Mouse (Mus musculus) midbrain, embryonic 16.5 days (tissue): ENCODE data around the gene Plekhm3. TPM values are rescaled to one million over a fixed set of nuclear protein-coding genes. Genes with fewer than 3 reads are reported as not detected.

Experiments
- ATAC-seq: fragments of 200-750 bp; cut with Nextera tagmentation; 2 replicates; pipeline ENCODE4 v1.8.0; 2017; ENCODE audit warnings: moderate TSS enrichment
- H3K27ac ChIP-seq: fragments of 300-500 bp; sonication (generic); 2 replicates; pipeline ENCODE4 v1.5.1; 2014; ENCODE audit warnings: mild to moderate bottlenecking, low read length, mixed read lengths
- H3K27me3 ChIP-seq: fragments of 300-500 bp; sonication (generic); 2 replicates; pipeline ENCODE4 v1.6.1; 2014; ENCODE audit warnings: low read depth, low read length, mixed read lengths; ENCODE audit not compliant: control insufficient read depth, insufficient read depth
- H3K36me3 ChIP-seq: fragments of 300-500 bp; sonication (generic); 2 replicates; pipeline ENCODE4 v1.6.1; 2014; ENCODE audit warnings: mild to moderate bottlenecking, low read length, moderate library complexity, mixed read lengths; ENCODE audit not compliant: control insufficient read depth, insufficient read depth
- H3K4me1 ChIP-seq: fragments of 300-500 bp; sonication (generic); 2 replicates; pipeline ENCODE4 v1.6.1; 2014; ENCODE audit warnings: mild to moderate bottlenecking, low read length, mixed read lengths; ENCODE audit not compliant: control insufficient read depth, insufficient read depth
- H3K4me2 ChIP-seq: fragments of 300-500 bp; sonication (generic); 2 replicates; pipeline ENCODE4 v1.6.1; 2014; ENCODE audit warnings: mild to moderate bottlenecking, low read length, mixed read lengths
- H3K4me3 ChIP-seq: fragments of 300-500 bp; sonication (generic); 2 replicates; pipeline ENCODE4 v1.5.1; 2014; ENCODE audit warnings: low read depth, mild to moderate bottlenecking, low read length, moderate library complexity, mixed read lengths
- H3K9ac ChIP-seq: fragments of 300-500 bp; sonication (generic); 2 replicates; pipeline ENCODE4 v1.6.1; 2014; ENCODE audit warnings: low read depth, low read length, mixed read lengths
- H3K9me3 ChIP-seq: fragments of 300-500 bp; sonication (generic); replicated peaks from 2 replicates; pipeline ENCODE4 v1.6.1; 2014; ENCODE audit warnings: mild to moderate bottlenecking, low read length, mixed read lengths; ENCODE audit not compliant: control insufficient read depth, poor library complexity, severe bottlenecking
- WGBS: fragments of 180-500 bp; shearing (Covaris S2); extraction: QIAGEN DNeasy Blood & Tissue Kit; methylation state at CpG from one replicate; pipeline ENCODE4 v1.1.7; 2014; 5-methylcytosine and 5-hydroxymethylcytosine counted together
- polyA plus RNA-seq: library from polyadenylated mRNA; unstranded; fragments of >200 nt; fragmentation: Nextera tagmentation; extraction: Ambion mirVana; gene quantifications from 2 replicates; pipeline ENCODE4 v1.2.1, GENCODE M21; 2015

Plekhm3 gene
- polyA plus RNA-seq, 1 experiment from 2014 or later = 10.4 TPM

DNA sequence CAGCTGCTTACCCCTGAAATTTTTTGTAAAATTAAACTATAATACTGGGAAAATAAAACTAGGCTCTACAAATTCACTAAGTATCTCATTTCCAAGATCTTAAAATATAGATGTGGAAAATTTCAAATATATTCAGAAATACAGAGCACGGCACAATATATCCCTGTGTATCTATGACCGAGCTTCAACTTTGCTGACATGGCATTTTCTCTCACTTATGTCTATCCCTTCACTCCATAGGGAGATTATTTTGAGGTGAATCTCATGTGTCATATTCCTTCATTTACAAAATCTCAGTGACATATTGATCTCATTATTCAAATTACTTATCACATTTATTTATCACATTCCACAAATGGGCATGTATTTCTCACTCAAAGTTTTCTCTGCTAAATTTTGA, 143.4 kb downstream of the Plekhm3 start:
- Histone ChIP-seq H3K9ac (no peak overlapping the region), H3K27me3 (no peaks in the 10 kb centered on the region), H3K36me3 (no peaks in the 10 kb centered on the region), H3K9me3 (no peaks in the 10 kb centered on the region), H3K27ac (no peak overlapping the region), H3K4me3 (no peak overlapping the region), H3K4me2 (no peak overlapping the region), H3K4me1 (no peaks in the 10 kb centered on the region)
- ATAC-seq = no peak
- 96% methylated on average over 2 of the region's 2 CpGs for WGBS

DNA sequence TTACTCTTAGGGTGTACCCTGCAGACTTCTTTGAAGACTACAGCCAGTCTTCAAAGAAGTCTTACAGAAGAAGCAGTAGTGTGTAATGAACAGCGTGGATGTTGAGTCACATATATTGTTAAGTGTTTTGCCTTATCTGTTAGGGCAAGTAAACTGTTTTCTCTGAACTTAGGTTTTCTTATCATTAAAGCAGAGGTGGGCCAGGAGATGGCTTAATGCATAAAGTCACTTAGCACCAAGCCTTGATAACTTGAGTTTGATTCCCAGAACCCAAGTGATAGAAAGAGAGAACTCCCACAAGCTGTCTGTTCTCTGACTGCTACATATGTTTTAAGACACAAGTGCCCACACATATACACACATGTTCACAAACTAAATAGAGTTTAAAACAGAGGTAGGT, 144.7 kb downstream of the Plekhm3 start:
- no peak for ATAC-seq
- H3K4me2 ChIP-seq = no peak overlapping the region
- H3K9ac ChIP-seq = no peak overlapping the region
- 94% methylated on average over 1 of the region's 1 CpGs for WGBS
- no peaks in the 10 kb centered on the region for H3K9me3 ChIP-seq
- no peak overlapping the region for H3K27ac ChIP-seq
- no peak overlapping the region for H3K4me3 ChIP-seq
- H3K27me3 ChIP-seq = no peaks in the 10 kb centered on the region
- H3K36me3 ChIP-seq = no peaks in the 10 kb centered on the region
- H3K4me1 ChIP-seq = no peaks in the 10 kb centered on the region

DNA sequence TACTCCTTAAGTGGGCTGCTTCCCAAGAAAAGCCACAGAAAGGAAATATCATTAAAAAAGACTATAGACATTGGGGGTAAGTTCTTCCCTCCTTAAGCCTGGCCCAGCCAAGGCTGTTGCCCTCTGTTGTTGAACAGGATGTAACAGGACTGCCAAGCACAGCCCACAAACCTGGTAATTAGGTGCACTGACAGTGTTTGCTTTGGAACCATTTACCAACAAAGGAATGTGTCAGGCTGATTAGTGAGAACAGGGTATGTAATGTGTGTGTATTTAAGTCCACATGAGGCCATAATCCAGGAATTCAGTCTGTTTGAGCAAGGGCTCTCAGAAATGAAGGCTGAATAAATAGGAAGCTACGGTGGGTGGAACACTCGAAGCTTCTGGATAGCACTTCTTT, 147.5 kb downstream of the Plekhm3 start:
- no peaks in the 10 kb centered on the region for H3K36me3 ChIP-seq
- H3K4me1 ChIP-seq = peaks cover 2% of the 10 kb centered on the region; the same call in 1 of the 2 replicates
- H3K4me2 ChIP-seq = no peak overlapping the region
- no peak for ATAC-seq
- H3K9me3 ChIP-seq = no peaks in the 10 kb centered on the region
- WGBS = 56% methylated on average over 2 of the region's 2 CpGs
- no peak overlapping the region for H3K27ac ChIP-seq
- H3K4me3 ChIP-seq = no peak overlapping the region
- H3K9ac ChIP-seq = no peak overlapping the region
- no peaks in the 10 kb centered on the region for H3K27me3 ChIP-seq

DNA sequence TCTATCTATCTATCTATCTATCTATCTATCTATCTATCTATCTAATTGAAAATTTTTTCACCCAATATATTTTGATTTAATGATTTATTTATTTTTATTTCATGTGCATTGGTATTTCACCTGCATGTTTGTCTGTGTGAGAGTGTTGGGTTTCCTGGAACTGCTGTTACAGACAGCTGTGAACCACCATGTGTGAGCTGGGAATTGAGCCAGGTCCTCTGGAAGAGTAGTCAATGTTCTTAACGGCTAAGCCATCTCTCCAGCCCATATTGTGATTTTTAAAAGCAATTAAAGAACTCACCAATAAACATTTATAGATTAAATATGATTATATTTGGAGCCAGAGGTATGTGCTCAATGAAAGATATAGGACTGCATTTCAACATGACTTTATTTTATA, 148.9 kb downstream of the Plekhm3 start:
- H3K27ac ChIP-seq = no peak overlapping the region
- 76% methylated on average over 1 of the region's 1 CpGs for WGBS
- H3K4me2 ChIP-seq = no peak overlapping the region
- peaks cover 2% of the 10 kb centered on the region; the same call in 1 of the 2 replicates for H3K4me1 ChIP-seq
- no peaks in the 10 kb centered on the region for H3K36me3 ChIP-seq
- H3K9ac ChIP-seq = no peak overlapping the region
- H3K27me3 ChIP-seq = no peaks in the 10 kb centered on the region
- no peak overlapping the region for H3K4me3 ChIP-seq
- ATAC-seq = no peak
- no peaks in the 10 kb centered on the region for H3K9me3 ChIP-seq

DNA sequence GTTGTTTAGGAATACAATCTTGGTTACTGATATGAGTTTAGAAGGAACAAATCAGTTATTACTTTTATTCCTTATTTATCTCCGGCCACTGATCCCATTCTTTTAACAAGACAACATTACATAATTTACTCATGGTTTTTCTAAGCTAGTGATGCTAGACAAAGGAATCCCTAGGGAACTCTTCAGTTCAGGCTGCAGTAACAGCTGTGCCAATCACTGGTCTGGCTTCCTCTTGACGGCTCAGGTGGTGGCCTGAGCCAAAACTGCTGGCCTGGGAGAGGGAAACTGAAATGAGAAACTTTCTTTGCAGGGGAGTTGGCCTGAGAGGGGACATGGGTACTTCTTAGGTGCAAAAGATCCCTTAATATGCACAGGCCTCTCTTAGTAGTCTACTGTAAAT, 151.4 kb downstream of the Plekhm3 start:
- Histone ChIP-seq H3K36me3 (no peaks in the 10 kb centered on the region), H3K4me2 (no peak overlapping the region), H3K27me3 (no peaks in the 10 kb centered on the region), H3K9ac (no peak overlapping the region), H3K9me3 (no peaks in the 10 kb centered on the region), H3K27ac (no peak overlapping the region), H3K4me3 (no peak overlapping the region), H3K4me1 (peaks cover 2% of the 10 kb centered on the region; the same call in 1 of the 2 replicates)
- 36% methylated on average over 2 of the region's 2 CpGs for WGBS
- ATAC-seq = no peak

DNA sequence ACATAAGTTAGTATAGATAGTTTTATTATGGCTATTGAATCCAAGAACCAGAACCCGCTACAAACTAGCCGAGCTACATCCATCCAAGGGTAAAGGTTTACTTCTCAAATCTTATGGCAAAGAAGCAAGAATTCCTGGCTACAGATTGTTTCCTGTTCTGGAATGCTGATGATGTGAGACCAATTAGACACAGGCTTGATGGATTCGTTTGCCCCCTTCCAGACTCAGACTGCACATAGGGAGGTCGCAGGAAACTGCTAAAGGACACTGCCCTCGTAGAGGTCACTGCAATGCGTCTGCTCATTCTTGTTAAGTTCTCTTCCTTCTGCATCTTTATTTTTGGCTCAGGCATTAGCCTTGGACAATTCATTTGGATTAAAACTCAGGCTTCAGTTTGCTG, 154.0 kb downstream of the Plekhm3 start:
- Histone ChIP-seq H3K36me3 (no peaks in the 10 kb centered on the region), H3K9ac (no peak overlapping the region), H3K27me3 (no peaks in the 10 kb centered on the region), H3K4me3 (no peak overlapping the region), H3K4me1 (peaks cover 2% of the 10 kb centered on the region; the same call in 1 of the 2 replicates), H3K27ac (no peak overlapping the region), H3K9me3 (no peaks in the 10 kb centered on the region), H3K4me2 (no peak overlapping the region)
- no peak for ATAC-seq
- WGBS = 79% methylated on average over 6 of the region's 6 CpGs

DNA sequence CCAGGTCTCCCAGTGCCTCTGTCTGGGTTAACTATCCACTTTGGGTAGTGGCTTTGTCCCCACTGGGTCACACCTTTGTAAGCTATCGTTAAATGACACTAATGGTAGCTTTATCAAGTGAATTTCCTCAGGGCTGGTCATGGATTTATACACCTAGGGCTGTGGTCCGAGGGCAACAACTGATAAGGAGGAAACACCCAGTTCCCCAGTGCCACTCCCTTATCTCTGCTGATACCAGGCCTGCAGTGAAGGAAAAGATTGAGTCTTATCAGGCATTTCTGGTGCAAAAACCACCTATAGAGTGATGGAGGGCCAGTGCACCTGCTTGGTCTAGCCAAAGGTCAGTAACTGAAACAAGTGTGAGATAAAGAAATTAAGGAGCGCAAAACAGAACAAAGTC, 159.0 kb downstream of the Plekhm3 start:
- 89% methylated on average over 3 of the region's 3 CpGs for WGBS
- H3K4me2 ChIP-seq = no peak overlapping the region
- peaks cover 10% of the 10 kb centered on the region; the same call in 1 of the 2 replicates for H3K36me3 ChIP-seq
- no peak overlapping the region for H3K4me3 ChIP-seq
- H3K9ac ChIP-seq = no peak overlapping the region
- no peaks in the 10 kb centered on the region for H3K4me1 ChIP-seq
- no peak for ATAC-seq
- no peaks in the 10 kb centered on the region for H3K27me3 ChIP-seq
- no peaks in the 10 kb centered on the region for H3K9me3 ChIP-seq
- no peak overlapping the region for H3K27ac ChIP-seq

DNA sequence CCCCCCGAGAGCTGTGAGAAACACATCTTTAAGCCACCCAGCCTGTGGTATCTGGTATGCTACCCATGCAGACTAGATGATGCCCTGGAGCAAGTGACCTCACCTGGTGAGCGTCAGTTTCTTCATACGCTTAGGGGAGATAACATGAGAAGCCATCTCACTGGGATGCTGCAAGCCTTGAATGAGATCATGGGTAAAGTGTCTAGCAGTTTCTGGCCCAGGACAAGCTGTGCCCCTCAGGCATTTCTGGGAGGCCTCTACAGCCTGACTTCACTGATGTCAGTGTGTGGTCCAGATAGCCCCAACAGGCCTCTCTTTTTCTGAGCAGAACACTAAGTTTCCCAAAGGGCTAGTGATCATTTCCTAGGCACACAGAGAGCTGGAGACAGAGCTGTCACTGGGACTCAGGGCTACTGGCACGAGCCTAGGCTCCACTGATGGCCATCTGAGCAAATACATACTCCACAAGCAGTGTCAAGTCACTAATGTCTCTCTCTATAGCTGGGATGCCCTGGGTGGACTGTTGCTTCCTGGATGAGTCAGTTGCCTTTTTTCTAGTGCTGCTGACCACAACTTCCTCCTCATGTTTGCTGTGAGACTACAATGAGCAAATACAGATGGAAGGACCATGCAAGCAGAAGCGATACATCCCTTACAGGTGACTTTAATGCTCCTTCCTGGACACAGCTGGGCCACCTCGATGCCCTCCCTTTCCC, 159.6 kb downstream of the Plekhm3 start:
- 88% methylated on average over 6 of the region's 6 CpGs for WGBS
- no peak overlapping the region for H3K4me3 ChIP-seq
- H3K9ac ChIP-seq = no peak overlapping the region
- peaks cover 10% of the 10 kb centered on the region; the same call in 1 of the 2 replicates for H3K36me3 ChIP-seq
- no peak for ATAC-seq
- H3K27me3 ChIP-seq = no peaks in the 10 kb centered on the region
- H3K4me1 ChIP-seq = no peaks in the 10 kb centered on the region
- H3K4me2 ChIP-seq = no peak overlapping the region
- H3K27ac ChIP-seq = no peak overlapping the region
- no peaks in the 10 kb centered on the region for H3K9me3 ChIP-seq

DNA sequence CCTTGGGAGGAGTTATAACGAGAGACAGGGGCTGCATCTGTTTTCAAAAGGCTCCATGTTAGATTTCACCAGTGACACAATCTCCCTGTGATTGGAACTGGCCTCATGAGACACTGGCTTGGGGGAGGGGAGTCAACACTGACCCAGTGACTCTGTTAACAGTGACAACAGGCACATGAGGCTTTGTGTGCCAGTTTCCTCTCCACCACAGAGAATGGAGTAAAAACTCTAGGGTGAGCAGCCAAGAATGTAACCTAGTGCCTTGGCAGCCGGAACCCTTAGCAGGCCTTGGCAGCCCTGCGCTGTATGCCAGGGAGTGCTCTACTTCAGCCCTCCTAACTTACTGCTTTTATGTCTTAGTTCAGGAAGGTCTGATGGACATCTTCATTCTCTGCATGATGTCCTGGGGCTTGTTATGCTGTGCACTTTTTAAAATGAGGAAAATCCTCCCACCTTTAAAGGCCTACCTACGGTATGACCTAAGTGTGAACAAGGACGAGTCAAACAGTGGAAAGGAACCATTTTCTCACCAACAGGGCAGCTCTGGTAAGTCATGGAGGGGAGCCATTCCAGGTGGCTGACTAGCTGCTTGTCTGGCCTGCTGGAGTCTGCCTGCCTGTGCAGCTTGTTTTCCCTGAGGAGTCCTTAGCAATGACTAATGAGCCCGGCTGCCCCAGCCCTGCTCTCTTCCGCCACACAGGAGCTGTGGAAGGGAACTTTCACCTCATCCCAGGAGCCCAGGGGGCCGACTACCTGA, 161.2 kb downstream of the Plekhm3 start:
- Histone ChIP-seq H3K9me3 (no peaks in the 10 kb centered on the region), H3K36me3 (peaks cover 10% of the 10 kb centered on the region; the same call in 1 of the 2 replicates), H3K4me2 (no peak overlapping the region), H3K27ac (no peak overlapping the region), H3K4me1 (no peaks in the 10 kb centered on the region), H3K4me3 (no peak overlapping the region), H3K27me3 (no peaks in the 10 kb centered on the region), H3K9ac (no peak overlapping the region)
- WGBS = 65% methylated on average over 8 of the region's 8 CpGs
- ATAC-seq = peak; percentile 68; the same call in 1 of the 2 replicates
